Mouse (Mus musculus): ENCODE data around the gene Alg1. TPM values are rescaled to one million over a fixed set of nuclear protein-coding genes. Genes with fewer than 3 reads are reported as not detected.
"Not testable (repeated sequence)": the region's sequence is repeated elsewhere in the genome, so short reads cannot be mapped to it uniquely, and the experiment has no call there.

Alg1 gene
- polyA plus RNA-seq, 1 experiment from 2014 or later = 29.0 TPM

DNA sequence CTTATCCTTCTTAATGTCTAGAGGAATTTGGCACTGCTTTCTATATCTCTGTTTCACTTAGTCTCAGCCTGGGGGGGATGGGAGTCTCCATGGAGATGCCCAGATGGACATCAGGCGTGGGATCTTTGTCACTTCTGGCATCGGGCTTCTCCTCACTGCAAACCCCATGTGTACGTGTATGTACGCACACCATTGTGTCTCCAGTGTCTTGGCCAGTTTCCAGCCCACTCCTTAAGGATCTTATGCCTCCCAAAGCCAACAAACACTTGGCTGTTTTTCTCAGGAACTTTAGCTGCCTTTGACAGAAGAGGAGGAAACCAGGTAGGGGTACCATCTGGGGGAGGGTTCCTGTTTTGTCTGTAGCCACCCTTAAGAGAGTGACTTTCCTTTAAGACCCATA lies 12.0 kb upstream of the Alg1 start:
- ATAC-seq (replicated peaks; ENCODE audit: extremely low read depth, insufficient read depth, low FRiP score) = no peak
- H3K36me3 ChIP-seq (ENCODE audit: control insufficient read depth, insufficient read depth) = no peaks in the 10 kb centered on the region
- no peak overlapping the region for H3K27ac ChIP-seq (ENCODE audit: low read length)
- H3K9ac ChIP-seq (ENCODE audit: low read length) = no peak overlapping the region
- no peaks in the 10 kb centered on the region for H3K9me3 ChIP-seq (replicated peaks; ENCODE audit: control insufficient read depth, low read length)
- 0 out of 2 replicates have a peak overlapping the region, but pooled peaks have one; percentile 0 for H3K4me2 ChIP-seq (ENCODE audit: low read depth, low read length)
- H3K4me1 ChIP-seq (ENCODE audit: control insufficient read depth, insufficient read depth, low read length) = 0 out of 2 replicates have a peak, but pooled peaks cover 4% of the 10 kb centered on the region
- WGBS = 39% methylated on average over 4 of the region's 4 CpGs
- no peaks in the 10 kb centered on the region for H3K27me3 ChIP-seq (ENCODE audit: control insufficient read depth, insufficient read depth, low read length)
- no peak overlapping the region for H3K4me3 ChIP-seq (ENCODE audit: low read length)

GRCm38 (mm10) chr16:5222140-5222539 lies 11.3 kb upstream of the Alg1 start, which contains the start of gene AU021092:
AU021092 (minus strand) TSS chr16:5222299.
- Histone ChIP-seq H3K4me2 (ENCODE audit: low read depth, low read length) (0 out of 2 replicates have a peak within 1 kb of the TSS, but pooled peaks have one; percentile 0), H3K4me1 (ENCODE audit: control insufficient read depth, insufficient read depth, low read length) (no peaks in the 10 kb centered on the region), H3K27ac (ENCODE audit: low read length) (peak within 1 kb of the TSS; percentile 39; the same call in 1 of the 2 replicates), H3K36me3 (ENCODE audit: control insufficient read depth, insufficient read depth) (no peaks in the 10 kb centered on the region), H3K9ac (ENCODE audit: low read length) (no peak within 1 kb of the TSS), H3K27me3 (ENCODE audit: control insufficient read depth, insufficient read depth, low read length) (no peaks in the 10 kb centered on the region), H3K9me3 (replicated peaks; ENCODE audit: control insufficient read depth, low read length) (no peaks in the 10 kb centered on the region), H3K4me3 (ENCODE audit: low read length) (no peak within 1 kb of the TSS)
- no peak for ATAC-seq (replicated peaks; ENCODE audit: extremely low read depth, insufficient read depth, low FRiP score)
- 62% methylated on average over 6 of the region's 6 CpGs for WGBS

- not testable (repeated sequence) for H3K27me3 ChIP-seq (ENCODE audit: control insufficient read depth, insufficient read depth, low read length); H3K27ac ChIP-seq (ENCODE audit: low read length); H3K4me1 ChIP-seq (ENCODE audit: control insufficient read depth, insufficient read depth, low read length); H3K9ac ChIP-seq (ENCODE audit: low read length); H3K4me2 ChIP-seq (ENCODE audit: low read depth, low read length); H3K9me3 ChIP-seq (replicated peaks; ENCODE audit: control insufficient read depth, low read length); H3K4me3 ChIP-seq (ENCODE audit: low read length); H3K36me3 ChIP-seq (ENCODE audit: control insufficient read depth, insufficient read depth); ATAC-seq (replicated peaks; ENCODE audit: extremely low read depth, insufficient read depth, low FRiP score)
- 2% methylated on average over 1 of the region's 1 CpGs for WGBS
These were observed 6.9 kb upstream of the Alg1 start for GRCm38 (mm10) chr16:5226534-5226933.

- ATAC-seq (replicated peaks; ENCODE audit: extremely low read depth, insufficient read depth, low FRiP score); H3K9ac ChIP-seq (ENCODE audit: low read length); H3K9me3 ChIP-seq (replicated peaks; ENCODE audit: control insufficient read depth, low read length); H3K4me2 ChIP-seq (ENCODE audit: low read depth, low read length); H3K27me3 ChIP-seq (ENCODE audit: control insufficient read depth, insufficient read depth, low read length); H3K27ac ChIP-seq (ENCODE audit: low read length); H3K36me3 ChIP-seq (ENCODE audit: control insufficient read depth, insufficient read depth); H3K4me3 ChIP-seq (ENCODE audit: low read length); H3K4me1 ChIP-seq (ENCODE audit: control insufficient read depth, insufficient read depth, low read length): not testable (repeated sequence)
- 69% methylated on average over 19 of the region's 19 CpGs for WGBS
These were observed 5.9 kb upstream of the Alg1 start for GRCm38 (mm10) chr16:5227501-5227900.

DNA sequence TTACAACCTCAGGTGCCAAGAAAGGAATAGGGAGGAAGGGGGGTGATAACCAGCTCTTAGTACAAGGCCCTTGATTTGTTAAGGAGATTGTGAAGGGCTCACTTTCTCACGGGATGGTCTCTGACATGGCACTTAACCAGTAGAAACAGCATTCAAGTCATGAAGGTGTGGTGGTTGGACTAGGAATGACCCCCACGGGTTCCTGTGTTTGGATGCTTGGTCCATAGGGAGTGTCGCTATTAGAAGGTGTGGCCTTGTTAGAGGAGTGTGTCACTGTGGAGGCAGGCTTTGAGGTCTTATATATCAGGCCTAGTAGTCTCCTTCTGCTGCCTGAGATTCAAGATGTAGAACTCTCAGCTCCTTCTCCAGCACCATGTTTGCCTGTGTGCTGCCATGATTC lies 5.3 kb upstream of the Alg1 start:
- H3K36me3 ChIP-seq (ENCODE audit: control insufficient read depth, insufficient read depth); H3K9me3 ChIP-seq (replicated peaks; ENCODE audit: control insufficient read depth, low read length); H3K4me1 ChIP-seq (ENCODE audit: control insufficient read depth, insufficient read depth, low read length); H3K27me3 ChIP-seq (ENCODE audit: control insufficient read depth, insufficient read depth, low read length); H3K9ac ChIP-seq (ENCODE audit: low read length); ATAC-seq (replicated peaks; ENCODE audit: extremely low read depth, insufficient read depth, low FRiP score); H3K4me2 ChIP-seq (ENCODE audit: low read depth, low read length); H3K27ac ChIP-seq (ENCODE audit: low read length); H3K4me3 ChIP-seq (ENCODE audit: low read length): not testable (repeated sequence)
- 77% methylated on average over 3 of the region's 3 CpGs for WGBS

- Histone ChIP-seq H3K4me1 (ENCODE audit: control insufficient read depth, insufficient read depth, low read length) (peaks cover 7% of the 10 kb centered on the region), H3K4me3 (ENCODE audit: low read length) (peak overlapping the region; percentile 88), H3K27ac (ENCODE audit: low read length) (no peak overlapping the region), H3K27me3 (ENCODE audit: control insufficient read depth, insufficient read depth, low read length) (no peaks in the 10 kb centered on the region), H3K9ac (ENCODE audit: low read length) (no peak overlapping the region), H3K9me3 (replicated peaks; ENCODE audit: control insufficient read depth, low read length) (peaks cover 3% of the 10 kb centered on the region; the same call in 1 of the 2 replicates), H3K4me2 (ENCODE audit: low read depth, low read length) (peak overlapping the region; percentile 49), H3K36me3 (ENCODE audit: control insufficient read depth, insufficient read depth) (no peaks in the 10 kb centered on the region)
- ATAC-seq (replicated peaks; ENCODE audit: extremely low read depth, insufficient read depth, low FRiP score) = no peak; the same call in 1 of the 2 replicates
- 71% methylated on average over 4 of the region's 4 CpGs for WGBS
These were observed 439 bp upstream of the Alg1 start for GRCm38 (mm10) chr16:5232982-5233381.

DNA sequence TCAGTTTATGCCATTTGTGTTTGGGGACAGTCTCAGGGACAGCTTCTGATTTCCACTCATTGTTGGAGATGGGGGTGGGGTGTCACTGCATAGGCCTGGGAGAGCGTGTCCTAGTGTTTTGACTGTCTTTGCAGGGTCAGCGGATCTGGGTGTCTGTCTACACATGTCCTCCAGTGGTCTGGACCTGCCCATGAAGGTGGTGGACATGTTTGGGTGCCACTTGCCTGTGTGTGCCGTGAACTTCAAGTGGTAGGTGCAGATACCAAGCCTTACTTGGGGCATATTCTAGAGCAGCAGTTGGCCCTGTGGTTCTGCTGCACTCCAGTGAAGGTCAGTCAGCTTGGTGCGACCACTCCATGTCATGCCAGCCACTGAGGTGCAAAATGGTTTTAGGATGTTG lies 8.9 kb downstream of the Alg1 start:
- 84% methylated on average over 4 of the region's 4 CpGs for WGBS
- H3K9ac ChIP-seq (ENCODE audit: low read length) = no peak overlapping the region
- no peak overlapping the region for H3K27ac ChIP-seq (ENCODE audit: low read length)
- no peaks in the 10 kb centered on the region for H3K9me3 ChIP-seq (replicated peaks; ENCODE audit: control insufficient read depth, low read length)
- H3K4me2 ChIP-seq (ENCODE audit: low read depth, low read length) = no peak overlapping the region
- H3K4me1 ChIP-seq (ENCODE audit: control insufficient read depth, insufficient read depth, low read length) = no peaks in the 10 kb centered on the region
- no peak for ATAC-seq (replicated peaks; ENCODE audit: extremely low read depth, insufficient read depth, low FRiP score)
- H3K27me3 ChIP-seq (ENCODE audit: control insufficient read depth, insufficient read depth, low read length) = no peaks in the 10 kb centered on the region
- H3K36me3 ChIP-seq (ENCODE audit: control insufficient read depth, insufficient read depth) = peaks cover 19% of the 10 kb centered on the region
- no peak overlapping the region for H3K4me3 ChIP-seq (ENCODE audit: low read length)

- Histone ChIP-seq H3K4me1 (ENCODE audit: control insufficient read depth, insufficient read depth, low read length) (no peaks in the 10 kb centered on the region), H3K27ac (ENCODE audit: low read length) (no peak overlapping the region), H3K9me3 (replicated peaks; ENCODE audit: control insufficient read depth, low read length) (no peaks in the 10 kb centered on the region), H3K36me3 (ENCODE audit: control insufficient read depth, insufficient read depth) (peaks cover 22% of the 10 kb centered on the region), H3K27me3 (ENCODE audit: control insufficient read depth, insufficient read depth, low read length) (no peaks in the 10 kb centered on the region), H3K4me3 (ENCODE audit: low read length) (no peak overlapping the region), H3K9ac (ENCODE audit: low read length) (no peak overlapping the region), H3K4me2 (ENCODE audit: low read depth, low read length) (no peak overlapping the region)
- WGBS = 88% methylated on average over 6 of the region's 6 CpGs
- no peak for ATAC-seq (replicated peaks; ENCODE audit: extremely low read depth, insufficient read depth, low FRiP score)
These were observed 9.5 kb downstream of the Alg1 start for GRCm38 (mm10) chr16:5242882-5243281.

DNA sequence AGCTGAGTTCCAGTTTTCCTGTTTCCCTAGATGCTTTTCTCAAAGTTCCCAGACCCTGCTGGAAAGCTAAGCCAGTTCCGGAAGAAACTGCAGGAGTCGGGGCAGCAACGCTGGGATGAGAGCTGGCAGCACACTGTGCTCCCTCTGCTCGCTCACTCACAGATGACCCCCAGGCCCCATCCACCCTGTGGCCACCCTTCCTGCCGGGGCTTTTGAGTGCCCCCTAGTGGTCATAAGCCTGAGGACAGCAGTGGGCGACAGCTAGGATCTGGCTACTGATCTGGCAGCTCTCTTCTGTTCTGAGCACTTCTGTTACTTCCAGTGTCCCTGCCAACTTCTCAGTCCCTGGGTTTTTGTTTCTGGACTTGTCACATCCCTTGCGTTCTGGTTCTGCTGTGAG lies 11.0 kb downstream of the Alg1 start:
- ATAC-seq (replicated peaks; ENCODE audit: extremely low read depth, insufficient read depth, low FRiP score) = peak; percentile 74

More for the DNA sequence above, 11.0 kb downstream of the Alg1 start:
- Histone ChIP-seq H3K27me3 (ENCODE audit: control insufficient read depth, insufficient read depth, low read length) (no peaks in the 10 kb centered on the region), H3K27ac (ENCODE audit: low read length) (no peak overlapping the region), H3K4me1 (ENCODE audit: control insufficient read depth, insufficient read depth, low read length) (no peaks in the 10 kb centered on the region), H3K4me3 (ENCODE audit: low read length) (no peak overlapping the region), H3K4me2 (ENCODE audit: low read depth, low read length) (no peak overlapping the region), H3K36me3 (ENCODE audit: control insufficient read depth, insufficient read depth) (peaks cover 26% of the 10 kb centered on the region), H3K9me3 (replicated peaks; ENCODE audit: control insufficient read depth, low read length) (no peaks in the 10 kb centered on the region), H3K9ac (ENCODE audit: low read length) (no peak overlapping the region)
- 28% methylated on average over 7 of the region's 7 CpGs for WGBS
